Mouse (Mus musculus): Measurements from ENCODE around the gene Mllt11. TPM values are rescaled to one million over a fixed set of nuclear protein-coding genes. Genes with fewer than 3 reads are reported as not detected.
A peak's percentile ranks its signal among the peaks of the same experiment; 100 is the strongest.

The Mllt11 gene
- polyA plus RNA-seq, 1 experiment = 388 TPM

GRCm38 (mm10) chr3:95176500-95176899 is 55.5 kb downstream of the Mllt11 start:
- no peak for DNase-seq (ENCODE audit: extremely low spot score in 1 of 2, low spot score in 1 of 2)

DNA sequence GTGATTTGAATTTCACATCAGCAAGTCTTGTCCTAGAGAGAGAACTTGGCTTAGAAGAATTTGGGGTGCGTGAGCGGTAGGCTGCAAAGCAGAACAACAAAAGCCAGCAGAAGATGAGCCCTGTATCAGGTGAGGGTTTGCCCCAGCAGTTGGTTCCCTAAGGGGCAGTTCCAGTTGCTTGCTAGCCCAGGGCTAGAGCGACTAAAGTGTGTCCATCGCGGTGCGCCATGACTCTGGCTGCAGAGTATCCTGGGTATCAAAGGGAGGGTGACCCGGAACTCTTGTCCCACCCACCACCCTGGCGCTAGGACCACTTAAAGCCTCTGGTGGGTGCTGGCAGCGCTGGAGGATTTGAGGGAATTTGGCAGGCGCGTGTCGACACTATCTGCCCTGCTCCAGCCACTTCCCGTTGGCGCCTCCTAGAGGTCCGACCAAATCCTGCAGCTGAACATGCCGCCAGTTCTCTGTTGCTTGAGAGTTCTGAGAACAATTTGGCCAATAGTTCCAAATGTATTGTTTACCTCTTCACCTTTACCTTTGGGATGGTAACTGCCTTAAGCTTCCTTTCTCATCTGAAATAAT is 57.9 kb downstream of the Mllt11 start:
- DNase-seq (ENCODE audit: extremely low spot score in 1 of 2, low spot score in 1 of 2) = peak in 1 of 2 experiments; percentile 86

- DNase-seq (ENCODE audit: extremely low spot score in 1 of 2, low spot score in 1 of 2) = no peak
Observed at GRCm38 (mm10) chr3:95173256-95173949, 58.6 kb downstream of the Mllt11 start.

- no peak for DNase-seq (ENCODE audit: extremely low spot score in 1 of 2, low spot score in 1 of 2)
Observed at GRCm38 (mm10) chr3:95172526-95173255, 59.3 kb downstream of the Mllt11 start.

- DNase-seq (ENCODE audit: extremely low spot score in 1 of 2, low spot score in 1 of 2) = no peak
Observed at GRCm38 (mm10) chr3:95171105-95171504, 60.9 kb downstream of the Mllt11 start.

- DNase-seq (ENCODE audit: extremely low spot score in 1 of 2, low spot score in 1 of 2) = no peak
Observed at GRCm38 (mm10) chr3:95169996-95170395, 62.0 kb downstream of the Mllt11 start.

Other genes with a start within 250 kb of the Mllt11 start
- gene Zfp687, start 216.7 kb downstream of the Mllt11 start, polyA plus RNA-seq (2012; rRNA removed) = 18.4 and 20.9 TPM in 2 replicates
- gene Psmd4, start 189.6 kb downstream of the Mllt11 start, polyA plus RNA-seq (2012; rRNA removed) = 219 and 229 TPM in 2 replicates
- gene Pip5k1a, start 125.2 kb downstream of the Mllt11 start, polyA plus RNA-seq (2012; rRNA removed) = 41.6 and 42.0 TPM in 2 replicates
- gene Vps72, start 121.1 kb downstream of the Mllt11 start, polyA plus RNA-seq (2012; rRNA removed) = 58.0 and 60.9 TPM in 2 replicates
- gene Tmod4, start 107.7 kb downstream of the Mllt11 start, polyA plus RNA-seq (2012; rRNA removed) = 0.98 and 2.4 TPM in 2 replicates
- gene Scnm1, start 98.2 kb downstream of the Mllt11 start, polyA plus RNA-seq (2012; rRNA removed) = 118 and 124 TPM in 2 replicates
- 20.2 and 21.2 TPM in 2 replicates for gene Lysmd1, start 98.1 kb downstream of the Mllt11 start, polyA plus RNA-seq (2012; rRNA removed)
- 4.0 and 5.9 TPM in 2 replicates for gene Tnfaip8l2, start 89.8 kb downstream of the Mllt11 start, polyA plus RNA-seq (2012; rRNA removed)
- 34.6 and 35.8 TPM in 2 replicates for gene Sema6c, start 71.7 kb downstream of the Mllt11 start, polyA plus RNA-seq (2012; rRNA removed)
- gene Gabpb2, start 14.3 kb downstream of the Mllt11 start, polyA plus RNA-seq (2012; rRNA removed) = 15.8 and 17.9 TPM in 2 replicates
- 62.5 and 63.5 TPM in 2 replicates for gene Cdc42se1, start 3.4 kb downstream of the Mllt11 start, polyA plus RNA-seq (2012; rRNA removed)
- 0.29 and 0.30 TPM in 2 replicates for gene Gm128, start 9.4 kb upstream of the Mllt11 start, polyA plus RNA-seq (2012; rRNA removed)
- gene Bnipl, start 19.0 kb upstream of the Mllt11 start, polyA plus RNA-seq (2012; rRNA removed) = 0.40 and 0.48 TPM in 2 replicates
- 30.2 and 30.8 TPM in 2 replicates for gene Mindy1, start 49.2 kb upstream of the Mllt11 start, polyA plus RNA-seq (2012; rRNA removed)
- 23.1 and 25.3 TPM in 2 replicates for gene Prune1, start 49.9 kb upstream of the Mllt11 start, polyA plus RNA-seq (2012; rRNA removed)
- gene Anxa9, start 75.0 kb upstream of the Mllt11 start, polyA plus RNA-seq (2012; rRNA removed) = 2.5 and 2.6 TPM in 2 replicates
- gene Cers2, start 82.6 kb upstream of the Mllt11 start, polyA plus RNA-seq (2012; rRNA removed) = 93.9 and 99.4 TPM in 2 replicates
- gene Setdb1, start 125.0 kb upstream of the Mllt11 start, polyA plus RNA-seq (2012; rRNA removed) = 32.8 and 36.6 TPM in 2 replicates
- not detected in 2 replicates for gene 4930558C23Rik, start 170.7 kb upstream of the Mllt11 start, polyA plus RNA-seq (2012; rRNA removed)
- 44.7 and 48.2 TPM in 2 replicates for gene Arnt, start 202.2 kb upstream of the Mllt11 start, polyA plus RNA-seq (2012; rRNA removed)